Mouse (Mus musculus) intestine, postnatal 0 days (tissue): ENCODE results near the gene Cdk5. TPM values are rescaled to one million over a fixed set of nuclear protein-coding genes. Genes with fewer than 3 reads are reported as not detected.

Experiments
- ATAC-seq: fragments of 200-750 bp; cut with Nextera tagmentation; 2 replicates; pipeline ENCODE4 v1.8.0; 2017; ENCODE audit warnings: mild to moderate bottlenecking, moderate TSS enrichment, moderate library complexity
- H3K27ac ChIP-seq: fragments of 300-500 bp; sonication (generic); 2 replicates; pipeline ENCODE4 v1.5.1; 2014; ENCODE audit warnings: mild to moderate bottlenecking, low read depth, low read length, moderate library complexity
- H3K27me3 ChIP-seq: fragments of 300-500 bp; sonication (generic); replicated peaks from 2 replicates; pipeline ENCODE4 v1.6.1; 2014; ENCODE audit warnings: low read length, mixed read lengths; ENCODE audit not compliant: control insufficient read depth, insufficient read depth
- H3K36me3 ChIP-seq: fragments of 300-500 bp; sonication (generic); 2 replicates; pipeline ENCODE4 v1.6.1; 2014; ENCODE audit warnings: mild to moderate bottlenecking, moderate library complexity; ENCODE audit not compliant: control insufficient read depth, insufficient read depth
- H3K4me1 ChIP-seq: fragments of 300-500 bp; sonication (generic); replicated peaks from 2 replicates; pipeline ENCODE4 v1.6.1; 2014; ENCODE audit warnings: antibody characterized with exemption, low read length, mixed read lengths; ENCODE audit not compliant: control insufficient read depth, insufficient read depth
- H3K4me2 ChIP-seq: fragments of 300-500 bp; sonication (generic); replicated peaks from 2 replicates; pipeline ENCODE4 v1.6.1; 2014; ENCODE audit warnings: low read depth, mild to moderate bottlenecking, moderate library complexity
- H3K4me3 ChIP-seq: fragments of 300-500 bp; sonication (generic); 2 replicates; pipeline ENCODE4 v1.5.1; 2014; ENCODE audit warnings: low read depth, low read length
- H3K9ac ChIP-seq: fragments of 300-500 bp; sonication (generic); 2 replicates; pipeline ENCODE4 v1.6.1; 2014; ENCODE audit warnings: mild to moderate bottlenecking, low read depth, low read length
- H3K9me3 ChIP-seq: fragments of 300-500 bp; sonication (generic); 2 replicates; pipeline ENCODE4 v1.6.1; 2016; ENCODE audit warnings: mixed run types; ENCODE audit not compliant: control insufficient read depth
- CTCF ChIP-seq: sonication (generic); IDR thresholded peaks from 2 replicates; pipeline ENCODE4 v1.5.1; 2016; ENCODE audit warnings: low read depth, mild to moderate bottlenecking, control low read depth, antibody characterized with exemption, moderate library complexity
- WGBS: fragments of 180-500 bp; shearing (Covaris S2); extraction: QIAGEN DNeasy Blood & Tissue Kit; methylation state at CpG from one replicate; pipeline ENCODE4 v1.1.7; 2014; 5-methylcytosine and 5-hydroxymethylcytosine counted together
- polyA plus RNA-seq: library from polyadenylated mRNA; unstranded; fragments of >200 nt; fragmentation: Nextera tagmentation; extraction: Ambion mirVana; gene quantifications from 2 replicates; pipeline ENCODE4 v1.2.1, GENCODE M21; 2015

Cdk5 gene
- polyA plus RNA-seq, 1 experiment from 2014 or later: 28.4 TPM

DNA sequence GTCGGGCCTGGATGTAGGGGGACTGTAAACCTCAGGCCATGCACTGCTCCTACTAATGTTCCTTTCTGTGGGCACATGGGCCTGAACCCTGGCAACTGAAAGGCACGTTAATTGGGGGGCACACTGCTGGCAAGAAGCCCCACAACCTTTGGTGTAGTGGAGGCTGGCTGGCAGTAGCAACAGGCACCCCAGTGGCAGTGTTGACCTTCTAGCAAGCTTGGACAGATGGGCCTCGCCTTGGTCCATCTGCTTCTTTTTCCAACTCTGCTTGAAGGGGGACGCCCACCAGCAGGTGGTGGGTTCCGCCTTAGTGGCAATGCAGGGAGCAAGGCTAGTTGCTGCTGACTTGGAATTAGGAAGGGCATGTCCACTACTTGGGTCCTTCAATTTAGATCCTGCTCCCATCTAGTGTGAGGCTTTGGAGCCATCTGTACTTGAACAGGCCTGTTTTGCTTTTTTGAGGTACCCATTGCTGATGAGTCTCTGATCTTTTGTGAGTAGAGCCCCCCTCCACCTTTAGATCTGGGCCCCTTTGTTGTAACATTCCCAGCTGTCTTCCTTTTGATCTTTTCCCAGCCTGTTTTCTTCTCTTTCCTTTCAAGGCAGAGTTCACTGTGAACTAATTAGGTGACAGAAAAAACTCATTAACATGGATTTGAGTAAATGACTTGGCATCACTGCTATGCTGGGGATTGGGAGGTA lies 30.1 kb upstream of the Cdk5 start:
- ATAC-seq: no peak
- no peak overlapping the region for H3K27ac ChIP-seq

DNA sequence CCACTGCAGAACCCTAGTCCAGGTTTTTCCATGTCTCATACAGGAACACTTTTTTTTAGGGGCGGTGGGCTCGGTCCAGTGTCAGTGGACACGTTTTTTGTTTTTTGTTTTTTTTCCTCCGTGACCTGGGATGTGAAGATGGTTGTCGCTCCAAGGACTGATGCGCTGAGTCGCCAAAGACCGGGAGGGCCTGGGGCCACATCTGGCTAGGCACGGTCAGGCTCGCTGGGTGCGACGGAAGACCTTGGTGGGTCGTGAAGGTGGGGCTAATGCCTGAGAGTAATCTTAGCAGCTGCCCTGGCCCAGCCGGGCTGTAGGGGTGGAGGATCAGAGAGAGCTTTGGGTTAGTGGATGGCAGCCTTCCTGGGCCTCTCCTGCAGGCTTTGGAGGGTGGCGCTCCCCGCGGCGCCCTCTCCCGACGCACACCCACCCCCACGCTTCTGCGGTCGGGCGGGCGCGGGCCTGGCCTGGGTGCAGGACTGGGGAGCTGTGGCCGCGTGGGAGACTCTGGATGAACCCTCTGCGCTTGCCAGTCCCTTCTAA lies 29.4 kb upstream of the Cdk5 start:
- Histone ChIP-seq H3K9ac (peak overlapping the region; percentile 78), H3K27ac (peak overlapping the region; percentile 86; the same call in 1 of the 2 replicates), H3K4me2 (peak overlapping the region; percentile 99), H3K4me3 (peak overlapping the region; percentile 72), H3K9me3 (no peaks in the 10 kb centered on the region), H3K4me1 (0 out of 2 replicates have a peak, but pooled peaks cover 8% of the 10 kb centered on the region), H3K27me3 (no peaks in the 10 kb centered on the region), H3K36me3 (no peaks in the 10 kb centered on the region)
- WGBS: 1% methylated on average over 28 of the region's 29 CpGs
- no peak for ATAC-seq
- TF ChIP-seq CTCF: no peak; the same call in 1 of the 2 replicates

More for the DNA sequence above, 30.1 kb upstream of the Cdk5 start:
- 30% methylated on average over 5 of the region's 5 CpGs for WGBS
- H3K9me3 ChIP-seq: no peaks in the 10 kb centered on the region
- H3K4me1 ChIP-seq: 0 out of 2 replicates have a peak, but pooled peaks cover 5% of the 10 kb centered on the region
- TF ChIP-seq CTCF: no peak
- H3K4me3 ChIP-seq: peak overlapping the region; percentile 72
- peaks cover 6% of the 10 kb centered on the region; the same call in 1 of the 2 replicates for H3K36me3 ChIP-seq
- no peak overlapping the region for H3K9ac ChIP-seq
- H3K27me3 ChIP-seq: no peaks in the 10 kb centered on the region
- peak overlapping the region; percentile 99 for H3K4me2 ChIP-seq

DNA sequence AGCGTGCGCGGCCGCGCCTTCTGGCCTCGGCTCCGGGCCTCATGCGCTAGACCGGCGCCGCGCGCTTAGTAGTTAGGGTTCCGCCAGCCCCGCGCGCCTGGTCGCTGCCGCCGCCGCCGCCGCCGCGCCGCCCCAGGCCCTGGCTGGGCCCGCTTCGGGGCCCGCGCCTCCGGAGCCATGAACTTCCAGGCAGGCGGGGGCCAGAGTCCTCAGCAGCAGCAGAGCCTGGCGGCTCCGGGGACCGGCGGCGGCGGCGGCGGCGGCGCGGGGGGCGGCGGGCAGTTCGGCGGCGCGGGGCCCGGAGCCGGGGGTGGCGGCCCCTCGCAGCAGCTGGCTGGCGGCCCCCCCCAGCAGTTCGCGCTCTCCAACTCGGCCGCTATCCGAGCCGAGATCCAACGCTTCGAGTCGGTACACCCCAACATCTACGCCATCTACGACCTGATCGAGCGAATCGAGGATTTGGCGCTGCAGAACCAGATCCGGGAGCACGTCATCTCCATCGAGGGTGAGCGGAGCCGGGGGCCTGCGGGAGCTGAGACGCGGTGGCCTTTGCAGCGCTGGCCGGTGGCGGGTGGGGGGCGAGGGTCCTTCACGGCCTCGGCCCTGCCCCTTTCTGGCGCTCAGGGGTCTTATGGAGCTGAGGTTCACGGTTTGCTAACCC lies 28.8 kb upstream of the Cdk5 start, which contains the start of gene Agap3:
Agap3 (plus strand) TSS at position 148 of the 661 bp plus-strand sequence.
- under 1% methylated on average over 41 of the region's 85 CpGs for WGBS
- Histone ChIP-seq H3K27me3 (no peaks in the 10 kb centered on the region), H3K4me1 (0 out of 2 replicates have a peak, but pooled peaks cover 8% of the 10 kb centered on the region), H3K27ac (peak within 1 kb of the TSS; percentile 86), H3K36me3 (no peaks in the 10 kb centered on the region), H3K9me3 (no peaks in the 10 kb centered on the region), H3K4me2 (peak within 1 kb of the TSS; percentile 99), H3K4me3 (peak within 1 kb of the TSS; percentile 72), H3K9ac (peak within 1 kb of the TSS; percentile 78)
- no peak for TF ChIP-seq CTCF
- no peak for ATAC-seq

DNA sequence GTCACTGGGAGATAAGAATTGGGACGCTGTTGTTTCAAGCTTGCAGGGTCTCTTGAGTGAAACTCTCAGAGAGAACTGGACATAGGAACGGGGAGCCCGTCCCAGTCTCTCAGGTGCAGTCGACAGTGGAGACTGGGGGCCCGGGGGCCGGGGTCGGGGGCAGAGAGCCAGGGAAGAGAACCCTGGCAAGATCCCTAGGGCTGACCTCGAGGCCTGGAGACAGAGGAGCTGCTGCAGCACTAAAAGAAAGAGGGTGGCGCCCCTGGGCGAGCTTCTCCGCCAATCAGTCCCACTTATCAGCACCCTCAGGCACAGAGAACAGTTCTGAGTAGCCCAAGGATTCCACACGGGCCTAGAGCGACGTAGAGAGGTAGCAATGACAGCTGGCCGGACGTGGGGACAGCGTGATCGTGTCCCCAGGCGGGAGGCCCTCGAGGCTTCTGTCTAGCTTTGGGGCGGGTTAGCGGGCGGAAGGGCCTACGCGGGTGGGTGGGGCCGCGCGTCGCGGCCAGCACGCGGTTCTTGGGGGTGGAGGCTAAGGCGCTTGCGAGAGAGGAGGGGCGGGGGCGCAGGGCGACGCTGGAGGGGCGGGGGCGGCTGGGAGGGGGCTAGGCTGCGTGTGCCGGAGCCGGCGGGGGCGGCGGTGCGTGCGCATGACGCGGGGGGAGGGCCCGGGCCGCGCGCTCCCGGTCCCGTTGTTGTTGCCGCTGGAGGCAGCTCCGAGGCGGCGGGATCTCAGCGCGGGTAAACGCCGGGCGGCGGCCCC lies 28.1 kb upstream of the Cdk5 start:
- peak overlapping the region; percentile 78 for H3K9ac ChIP-seq
- H3K4me1 ChIP-seq: 0 out of 2 replicates have a peak, but pooled peaks cover 8% of the 10 kb centered on the region
- H3K4me2 ChIP-seq: peak overlapping the region; percentile 99
- WGBS: 7% methylated on average over 23 of the region's 66 CpGs
- H3K27me3 ChIP-seq: no peaks in the 10 kb centered on the region
- no peak for TF ChIP-seq CTCF
- no peaks in the 10 kb centered on the region for H3K36me3 ChIP-seq
- H3K27ac ChIP-seq: peak overlapping the region; percentile 86
- H3K9me3 ChIP-seq: no peaks in the 10 kb centered on the region
- ATAC-seq: peak; percentile 77
- peak overlapping the region; percentile 72 for H3K4me3 ChIP-seq

DNA sequence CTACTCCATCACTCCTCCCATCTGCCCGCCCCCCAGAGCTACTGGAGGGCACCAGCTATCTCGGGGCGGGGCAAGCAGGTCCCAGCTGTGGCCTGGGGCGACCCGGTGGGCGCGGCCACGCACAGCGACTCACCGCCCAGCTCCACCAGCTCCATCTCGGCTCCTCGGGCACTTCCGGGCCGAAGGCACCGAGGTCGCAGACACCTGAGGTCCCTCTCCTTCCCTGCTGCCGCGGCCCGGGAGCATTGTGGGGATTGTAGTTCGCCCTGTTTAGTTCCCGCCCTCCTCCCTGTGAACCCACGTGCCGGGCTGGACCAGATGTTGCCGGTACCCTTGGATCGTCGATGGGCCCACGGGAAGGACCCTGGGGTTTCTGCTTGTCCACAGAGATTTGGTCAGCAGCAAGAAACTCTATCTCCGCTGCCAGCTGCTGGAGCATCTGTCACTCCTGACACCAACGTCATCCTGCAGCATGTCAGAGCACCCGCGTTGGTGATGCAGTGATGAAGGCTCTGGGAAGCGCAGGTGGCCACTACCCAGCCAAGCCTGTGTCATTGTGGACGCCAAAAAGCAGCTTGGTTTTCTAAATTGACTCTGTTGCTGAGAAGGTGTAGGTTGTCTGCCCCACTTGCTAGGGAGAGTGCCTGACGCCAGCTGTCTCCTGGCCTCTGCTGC lies 24.4 kb upstream of the Cdk5 start, which contains the start of gene Tmub1:
Tmub1 (minus strand) TSS at position 231 of the 675 bp plus-strand sequence.
- H3K27ac ChIP-seq: no peak within 1 kb of the TSS

More for the DNA sequence above, 24.4 kb upstream of the Cdk5 start, which contains the start of gene Tmub1:
- H3K36me3 ChIP-seq: peaks cover 12% of the 10 kb centered on the region; the same call in 1 of the 2 replicates
- TF ChIP-seq CTCF: no peak
- 2% methylated on average over 34 of the region's 34 CpGs for WGBS
- no peaks in the 10 kb centered on the region for H3K27me3 ChIP-seq
- peak; percentile 69 for ATAC-seq
- peak within 1 kb of the TSS; percentile 69 for H3K4me2 ChIP-seq
- 0 out of 2 replicates have a peak, but pooled peaks cover 17% of the 10 kb centered on the region for H3K4me1 ChIP-seq
- H3K9ac ChIP-seq: peak within 1 kb of the TSS; percentile 38
- no peaks in the 10 kb centered on the region for H3K9me3 ChIP-seq
- peak within 1 kb of the TSS; percentile 49 for H3K4me3 ChIP-seq
